Mouse (Mus musculus): ENCODE measurements around the gene Sema5a. TPM values are rescaled to one million over a fixed set of nuclear protein-coding genes. Genes with fewer than 3 reads are reported as not detected.
"Not testable (repeated sequence)": the region's sequence is repeated elsewhere in the genome, so short reads cannot be mapped to it uniquely, and the experiment has no call there.

Gene Sema5a
- 1.4 and 2.0 TPM in 2 replicates for total RNA-seq (2017)

DNA sequence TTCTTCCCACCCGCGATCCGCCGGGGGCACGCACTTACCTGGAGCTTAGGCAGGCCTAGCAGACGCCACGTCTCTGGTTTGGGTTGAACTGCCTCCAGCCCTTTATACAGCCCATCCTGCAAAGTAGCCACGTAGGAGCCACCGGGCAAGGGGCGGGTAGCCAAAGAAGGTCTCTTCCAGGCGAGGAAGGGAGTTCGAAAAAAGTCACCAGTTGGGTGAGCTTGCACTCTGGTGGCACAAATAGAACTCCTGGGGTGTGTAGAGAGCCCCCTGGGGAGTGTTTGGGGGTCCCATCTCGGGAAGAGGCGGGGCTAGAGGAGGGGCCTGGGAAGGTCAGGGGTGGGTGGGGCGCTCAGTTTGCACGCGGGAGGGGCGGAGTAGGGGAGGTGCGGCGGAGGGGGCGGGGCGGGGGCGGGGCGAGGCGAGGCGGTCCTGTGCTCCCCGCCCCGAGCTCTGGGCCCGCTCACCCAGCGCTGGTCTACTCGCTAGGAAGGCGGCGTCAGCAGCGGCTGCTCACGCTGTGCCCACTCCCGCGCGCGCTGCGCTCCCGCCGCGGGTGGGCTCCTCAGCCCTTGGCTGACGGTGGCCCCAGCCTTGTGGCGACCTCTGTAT, at the start of gene Sema5a:
TSS of gene Sema5a (plus strand) at position 467 of the 612 bp plus-strand sequence.
- peak; percentile 60 for ATAC-seq (ENCODE audit: extremely low read depth, insufficient number of reproducible peaks, low FRiP score, poor library complexity, severe bottlenecking)

DNA sequence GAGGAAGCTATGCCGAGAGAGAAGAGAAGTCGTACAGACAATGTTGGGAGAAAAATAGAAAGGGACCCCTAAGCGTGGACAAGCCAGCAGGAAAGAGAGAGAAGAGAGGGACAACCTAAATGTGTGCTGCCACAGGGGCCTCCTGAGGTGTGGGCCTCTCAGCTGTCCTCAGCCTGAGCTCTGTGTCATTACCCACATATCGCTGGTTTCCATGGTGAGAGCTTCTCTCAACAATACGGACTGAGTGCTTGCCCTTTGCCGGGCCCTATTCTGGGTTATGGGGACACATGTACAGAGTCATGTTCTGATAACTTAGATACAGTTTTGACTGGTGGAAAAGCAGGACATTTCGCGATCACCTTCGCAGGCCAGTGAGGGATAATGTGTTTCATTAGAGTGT, 46.5 kb upstream of the Sema5a start:
- ATAC-seq (ENCODE audit: extremely low read depth, insufficient number of reproducible peaks, low FRiP score, poor library complexity, severe bottlenecking), result no peak

DNA sequence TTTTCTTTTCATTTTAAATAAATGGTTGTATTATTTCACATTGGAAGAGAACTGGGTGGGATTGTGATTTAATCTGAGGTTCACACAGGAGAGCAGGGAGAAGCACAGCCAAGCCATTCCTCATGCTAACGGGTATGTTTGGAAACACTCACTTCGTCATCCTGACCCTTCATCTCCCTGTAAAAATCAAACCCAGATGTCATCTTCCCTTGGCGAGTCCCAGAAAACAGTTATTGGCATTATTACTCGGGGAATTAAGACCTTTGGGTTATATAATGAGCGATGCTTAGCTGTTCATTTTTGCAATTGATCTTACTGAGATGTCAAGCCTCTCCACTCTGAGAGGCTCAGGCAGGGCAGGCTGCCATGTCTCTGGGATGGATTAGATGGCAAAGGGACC, 46.0 kb upstream of the Sema5a start:
- ATAC-seq (ENCODE audit: extremely low read depth, insufficient number of reproducible peaks, low FRiP score, poor library complexity, severe bottlenecking), result no peak

DNA sequence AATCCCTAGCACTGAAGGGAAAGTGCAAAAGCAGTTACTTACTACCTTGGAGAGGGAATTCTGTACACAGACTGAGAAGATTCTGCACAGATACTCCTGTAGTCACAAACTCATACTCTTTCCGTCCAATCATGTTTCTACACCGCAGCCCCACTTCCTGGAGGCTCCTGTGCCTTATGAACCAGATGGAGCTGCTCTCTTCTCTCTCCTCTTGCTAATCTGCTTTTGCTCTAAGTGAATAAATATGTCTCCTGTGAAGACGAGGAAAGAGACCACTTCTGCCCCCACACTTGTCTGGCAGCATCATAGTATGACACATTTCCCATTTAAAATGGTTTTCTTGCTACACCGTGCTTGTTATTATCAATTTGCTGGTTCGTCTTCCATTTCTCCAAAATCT, 41.4 kb upstream of the Sema5a start:
- no peak for ATAC-seq (ENCODE audit: extremely low read depth, insufficient number of reproducible peaks, low FRiP score, poor library complexity, severe bottlenecking)

DNA sequence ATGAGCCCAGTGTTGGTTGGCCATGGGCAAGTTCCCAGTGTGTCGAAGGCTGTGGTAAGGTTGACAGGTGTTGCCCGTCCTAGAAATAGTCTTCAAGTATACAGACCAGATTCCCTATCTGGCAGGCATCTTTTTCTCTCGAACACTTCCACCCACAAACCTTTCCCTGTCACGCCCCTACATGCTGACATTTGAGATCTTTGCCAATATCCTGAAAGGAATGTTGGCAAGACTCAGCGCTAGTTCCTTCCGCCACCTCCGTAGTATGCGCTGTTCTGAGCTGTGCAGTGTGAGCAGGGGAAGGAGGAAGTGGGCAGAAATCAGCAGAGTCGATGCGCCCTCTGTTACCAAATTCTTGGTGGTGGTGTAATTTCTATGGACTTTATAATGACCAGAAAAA, 39.7 kb upstream of the Sema5a start:
- no peak for ATAC-seq (ENCODE audit: extremely low read depth, insufficient number of reproducible peaks, low FRiP score, poor library complexity, severe bottlenecking)

DNA sequence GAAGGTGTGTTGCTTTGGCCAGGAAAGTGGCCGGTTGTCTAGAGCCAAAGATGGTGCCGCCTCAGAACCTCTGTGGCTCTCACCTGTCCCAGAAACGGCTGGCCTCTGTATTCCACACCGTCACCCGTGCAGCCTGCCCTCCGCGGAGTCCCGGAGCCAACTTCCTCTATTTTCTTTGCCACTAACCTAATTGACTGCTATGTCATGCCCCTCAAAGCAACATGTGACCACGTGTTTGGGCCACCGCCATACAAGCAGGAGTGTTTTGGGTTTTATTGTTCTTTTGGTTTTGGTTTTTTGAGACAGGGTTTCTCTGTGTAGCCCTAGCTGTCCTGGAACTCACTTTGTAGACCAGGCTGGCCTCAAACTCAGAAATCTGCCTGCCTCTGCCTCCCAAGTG, 29.9 kb upstream of the Sema5a start:
- ATAC-seq (ENCODE audit: extremely low read depth, insufficient number of reproducible peaks, low FRiP score, poor library complexity, severe bottlenecking), result peak; percentile 73; the same call in 1 of the 2 replicates

DNA sequence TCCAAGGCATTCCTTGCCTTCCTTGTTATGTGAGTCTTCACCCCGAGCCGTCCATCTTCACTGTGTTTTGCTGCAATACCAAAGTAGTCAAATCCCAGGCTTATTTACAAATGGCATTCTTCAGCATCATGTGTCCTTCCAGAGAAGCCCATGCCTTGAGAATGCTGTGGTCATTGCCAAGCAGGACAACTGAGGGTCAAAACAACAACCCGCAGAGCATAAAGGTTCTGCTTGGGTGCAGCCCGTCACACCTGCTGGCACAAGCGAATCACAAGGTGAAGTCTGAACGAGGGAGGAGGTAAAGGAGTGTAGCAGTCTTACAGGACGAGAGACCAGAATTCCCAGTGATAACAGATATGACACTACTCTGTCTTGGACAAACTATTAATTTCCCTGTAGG, 21.6 kb upstream of the Sema5a start:
- ATAC-seq (ENCODE audit: extremely low read depth, insufficient number of reproducible peaks, low FRiP score, poor library complexity, severe bottlenecking), result no peak

DNA sequence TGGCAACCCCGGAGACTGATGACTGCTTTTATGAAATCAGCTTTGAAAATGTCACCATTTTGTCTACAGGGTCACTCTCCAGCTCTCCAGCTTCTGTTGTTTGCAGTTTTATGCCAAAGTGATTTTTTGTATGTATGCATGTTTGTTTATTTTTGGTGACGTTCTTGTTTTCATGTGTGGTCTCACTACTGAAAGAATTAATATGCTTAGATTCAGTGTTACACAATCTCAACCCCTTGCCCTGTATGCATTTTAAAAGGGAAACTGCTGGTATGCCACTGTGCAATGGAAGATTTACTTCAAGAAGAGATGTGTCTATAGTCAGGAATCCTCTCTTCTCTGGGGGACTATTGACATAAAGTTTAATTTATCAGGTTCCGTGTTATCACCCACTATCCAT, 19.2 kb upstream of the Sema5a start:
- no peak for ATAC-seq (ENCODE audit: extremely low read depth, insufficient number of reproducible peaks, low FRiP score, poor library complexity, severe bottlenecking)

DNA sequence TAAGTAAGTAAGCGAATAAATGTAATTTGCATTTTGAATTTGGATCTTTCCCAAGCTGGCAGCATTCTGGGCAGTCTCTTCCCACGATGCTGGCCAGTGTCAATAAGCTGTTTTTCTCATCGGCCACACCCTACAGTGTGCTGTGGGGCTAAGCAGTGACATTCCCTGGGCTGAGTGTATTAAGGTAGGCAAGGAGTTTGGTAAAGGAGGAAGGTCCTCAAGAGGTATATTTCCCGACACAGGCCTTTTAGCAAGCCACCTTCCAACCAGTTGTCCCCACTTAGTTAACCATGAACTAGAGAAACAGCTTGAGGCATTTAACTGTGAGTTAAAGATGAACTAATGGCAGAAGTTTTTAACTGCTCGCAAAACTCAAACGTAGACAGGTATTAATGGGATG, 18.2 kb upstream of the Sema5a start:
- ATAC-seq (ENCODE audit: extremely low read depth, insufficient number of reproducible peaks, low FRiP score, poor library complexity, severe bottlenecking), result no peak

DNA sequence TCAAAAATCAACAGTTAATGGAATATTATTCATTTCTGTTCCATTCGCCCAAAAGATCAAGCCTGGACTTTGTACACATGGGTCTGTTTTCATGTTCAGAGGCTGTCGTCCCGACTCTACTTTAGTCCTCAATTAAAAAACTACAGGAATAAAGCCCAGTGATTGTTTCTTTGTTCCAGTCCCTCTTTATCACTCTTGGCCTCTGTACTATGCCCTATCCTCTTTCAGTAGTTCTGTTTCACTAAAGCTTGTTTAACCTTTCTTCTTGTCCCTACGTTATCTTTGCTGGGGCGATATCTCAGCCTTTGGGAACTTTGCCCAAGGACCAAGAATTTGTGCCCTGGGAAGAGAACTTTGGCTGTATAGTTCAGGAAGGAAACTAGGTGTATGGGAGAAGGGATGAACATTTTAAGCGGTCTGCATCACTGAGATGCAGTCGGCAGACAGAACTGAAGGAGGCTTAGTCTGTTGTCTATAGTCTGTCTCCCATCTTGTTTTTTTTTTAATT, 17.7 kb upstream of the Sema5a start:
- ATAC-seq (ENCODE audit: extremely low read depth, insufficient number of reproducible peaks, low FRiP score, poor library complexity, severe bottlenecking), result no peak

DNA sequence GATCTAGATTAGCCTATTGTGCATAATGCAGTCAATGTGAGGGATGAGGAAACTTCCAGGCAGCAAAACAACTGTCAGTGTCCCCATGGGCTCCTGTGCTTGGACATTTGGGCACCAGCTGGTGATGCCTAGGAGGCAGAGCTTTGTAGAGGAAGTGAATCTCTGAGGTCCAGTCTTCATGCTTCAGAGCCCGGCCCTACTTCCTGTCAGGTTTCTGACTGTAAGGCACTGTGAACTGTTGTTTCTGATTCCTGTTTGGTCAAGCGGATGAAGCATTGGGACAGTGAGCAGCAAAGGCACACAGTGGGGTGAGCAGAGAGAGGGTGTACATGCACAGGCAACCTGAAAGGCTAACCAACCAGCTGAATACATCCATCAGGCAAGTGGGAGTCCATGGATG, 14.5 kb upstream of the Sema5a start:
- ATAC-seq (ENCODE audit: extremely low read depth, insufficient number of reproducible peaks, low FRiP score, poor library complexity, severe bottlenecking), result peak; percentile 78

DNA sequence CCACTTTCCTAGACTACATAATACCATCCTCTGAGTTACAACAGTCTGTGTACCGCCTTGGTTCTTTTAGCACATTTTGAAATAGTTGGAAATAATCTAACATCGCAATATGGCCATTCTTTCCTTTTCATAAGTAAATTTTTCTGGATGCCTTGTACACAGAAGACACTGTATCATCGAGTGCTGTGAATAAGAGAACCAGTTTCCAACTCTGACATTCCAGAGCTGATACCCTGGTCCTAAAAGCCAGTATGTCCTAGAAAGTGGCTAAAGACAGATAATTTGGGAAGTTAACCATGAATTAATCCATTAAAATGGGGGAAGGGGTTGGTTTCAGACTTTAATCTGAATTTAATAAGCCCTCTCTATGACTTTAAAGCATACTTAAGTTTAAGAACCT, 12.4 kb upstream of the Sema5a start:
- ATAC-seq (ENCODE audit: extremely low read depth, insufficient number of reproducible peaks, low FRiP score, poor library complexity, severe bottlenecking), result no peak

DNA sequence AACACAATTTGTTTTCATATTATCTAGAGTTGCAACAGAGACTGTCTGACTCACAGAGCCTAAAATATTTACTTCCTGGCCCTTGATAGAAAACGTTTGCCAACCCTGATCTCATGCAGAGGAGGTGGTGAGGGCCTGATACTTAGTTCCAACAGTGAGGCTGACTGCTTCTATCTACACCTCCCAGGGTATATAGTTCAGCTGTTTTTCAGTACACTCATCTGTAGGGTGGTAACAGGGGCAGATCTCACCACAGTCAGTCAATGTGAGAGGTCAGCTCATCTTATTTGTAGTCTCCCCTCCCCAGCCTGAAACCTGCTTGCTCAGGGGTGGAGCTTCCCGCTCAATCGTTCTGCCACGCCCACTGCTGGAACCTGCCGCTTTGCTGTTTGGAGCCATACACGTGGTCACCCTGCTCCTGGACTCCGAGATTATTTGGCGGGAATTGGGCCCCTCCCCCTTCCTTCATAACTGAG, 11.9 kb upstream of the Sema5a start:
- not testable (repeated sequence) for ATAC-seq (ENCODE audit: extremely low read depth, insufficient number of reproducible peaks, low FRiP score, poor library complexity, severe bottlenecking)

DNA sequence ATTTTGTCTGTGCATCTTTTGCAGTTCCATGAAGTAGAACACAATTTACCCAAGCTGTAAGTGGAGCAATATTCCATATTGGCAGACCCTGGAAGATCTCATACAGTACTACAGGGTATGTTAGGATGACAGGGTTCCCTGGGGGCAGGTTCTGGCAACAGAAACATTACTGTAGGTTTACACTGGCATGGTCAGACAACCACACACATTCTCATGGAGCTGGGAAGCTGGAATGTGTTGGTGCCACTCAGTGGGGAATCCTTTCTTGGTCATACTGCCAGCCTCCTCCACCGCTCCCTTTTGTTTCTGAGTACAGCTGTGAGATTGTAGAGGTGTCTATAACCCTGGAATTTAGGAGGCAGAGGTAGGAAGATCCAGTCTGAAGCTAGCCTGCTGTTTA, 11.2 kb upstream of the Sema5a start:
- ATAC-seq (ENCODE audit: extremely low read depth, insufficient number of reproducible peaks, low FRiP score, poor library complexity, severe bottlenecking), result no peak

DNA sequence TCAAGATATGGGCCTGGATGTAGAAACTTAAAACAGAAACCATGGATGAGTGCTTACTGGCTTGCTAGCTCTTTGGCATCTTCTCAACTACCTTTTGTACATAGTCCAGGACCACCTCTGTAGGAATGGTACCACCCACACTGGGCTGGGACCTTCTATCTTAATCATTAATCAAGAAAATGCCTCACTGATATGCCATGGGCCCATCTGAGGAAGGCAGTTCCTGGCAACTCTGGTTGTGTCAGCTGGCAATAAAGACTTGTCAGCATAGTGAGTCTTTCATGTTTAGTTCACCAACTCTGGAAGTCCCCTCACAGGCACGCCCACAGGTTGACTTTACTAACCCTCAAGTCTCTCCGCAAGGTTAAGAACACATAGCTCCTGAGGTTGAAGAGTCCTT, 5.5 kb upstream of the Sema5a start:
- ATAC-seq (ENCODE audit: extremely low read depth, insufficient number of reproducible peaks, low FRiP score, poor library complexity, severe bottlenecking), result no peak

DNA sequence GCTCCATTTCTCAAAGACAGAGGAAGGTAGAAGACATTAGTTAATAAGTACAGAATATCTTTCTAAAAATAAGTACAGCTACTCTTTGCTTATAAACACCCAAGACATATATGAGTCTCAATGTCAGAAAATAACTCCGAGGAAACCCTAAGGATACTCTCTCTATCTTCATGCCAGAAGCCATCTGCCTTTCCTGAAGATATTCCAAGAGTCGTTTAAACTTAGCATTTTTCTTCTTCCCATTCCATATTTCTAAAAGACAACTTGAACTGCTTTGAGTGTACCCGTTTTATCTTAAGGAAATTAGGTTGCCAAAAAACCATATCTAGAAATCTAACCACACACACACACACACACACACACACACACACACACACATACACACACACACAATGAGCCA, 4.5 kb upstream of the Sema5a start:
- ATAC-seq (ENCODE audit: extremely low read depth, insufficient number of reproducible peaks, low FRiP score, poor library complexity, severe bottlenecking), result no peak

DNA sequence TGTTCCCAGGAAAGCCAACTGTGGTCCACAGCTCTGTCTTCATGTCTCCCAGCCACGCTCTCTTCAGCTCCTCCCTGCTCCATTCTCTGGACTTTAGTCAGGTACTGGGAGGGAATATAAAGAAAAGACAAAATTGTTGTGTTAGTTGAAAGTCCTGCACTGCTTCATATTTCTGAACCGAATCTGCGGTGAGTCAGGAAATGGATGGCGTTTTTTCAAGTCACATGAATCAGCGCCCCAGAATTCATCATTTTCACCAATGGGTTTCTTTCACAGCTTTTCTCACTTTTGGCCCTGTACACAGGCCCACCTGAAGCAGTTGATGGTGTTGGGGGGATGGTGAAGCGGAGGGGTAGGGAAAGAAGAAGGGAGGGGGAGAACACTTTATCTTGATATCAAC, 2.9 kb upstream of the Sema5a start:
- ATAC-seq (ENCODE audit: extremely low read depth, insufficient number of reproducible peaks, low FRiP score, poor library complexity, severe bottlenecking), result no peak

DNA sequence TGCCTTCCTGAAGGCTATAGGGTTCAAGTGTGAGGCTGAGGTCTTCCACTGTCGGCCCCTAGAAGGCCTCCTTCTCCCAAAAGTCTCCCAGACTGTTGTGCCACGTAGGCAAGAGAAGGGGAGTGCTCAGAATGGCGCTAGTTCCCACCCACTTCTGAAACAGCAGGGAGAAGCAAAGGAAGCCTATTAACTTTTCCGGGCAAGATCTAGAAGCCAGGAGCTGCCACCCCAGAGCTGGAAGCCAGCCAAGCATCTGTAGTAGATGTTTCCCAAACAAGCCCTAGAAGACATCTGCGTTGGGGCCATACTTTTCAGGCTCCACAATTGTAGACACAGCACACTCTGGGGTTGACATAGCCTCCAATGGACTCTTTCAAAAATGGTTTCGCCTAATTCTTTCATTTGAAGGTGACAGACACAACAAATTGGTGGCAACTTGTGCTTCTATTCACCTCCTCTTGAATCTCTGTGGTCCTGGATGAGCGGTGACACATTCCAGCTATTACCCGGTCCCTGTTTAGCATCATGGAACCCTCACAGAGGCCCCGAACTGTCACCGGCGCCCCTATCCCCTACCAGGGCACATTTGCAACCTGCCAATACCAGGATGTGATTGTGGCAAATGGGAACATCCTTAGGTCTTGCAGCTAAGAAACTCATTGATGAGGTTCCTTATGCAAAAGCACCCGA, 1.4 kb upstream of the Sema5a start:
- no peak for ATAC-seq (ENCODE audit: extremely low read depth, insufficient number of reproducible peaks, low FRiP score, poor library complexity, severe bottlenecking)

DNA sequence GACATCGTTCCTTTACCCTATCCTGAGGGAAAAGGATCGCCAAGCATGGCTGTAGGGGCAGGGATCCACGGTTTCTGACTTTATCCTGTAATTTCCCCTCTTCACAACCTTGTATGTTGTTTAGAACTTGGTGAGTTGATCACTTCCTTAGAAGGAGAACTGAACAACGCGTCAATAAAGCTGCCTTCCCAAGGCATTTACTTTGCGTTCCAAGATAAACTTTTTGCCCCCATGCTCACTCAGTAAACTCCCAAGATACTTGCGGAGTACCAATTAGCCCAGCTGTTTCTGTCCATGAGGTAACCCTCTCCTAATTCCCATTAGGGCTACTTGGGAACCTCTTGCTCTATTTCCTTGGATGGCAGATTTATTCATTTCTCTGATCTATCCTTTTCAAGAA, 786 bp upstream of the Sema5a start:
- ATAC-seq (ENCODE audit: extremely low read depth, insufficient number of reproducible peaks, low FRiP score, poor library complexity, severe bottlenecking), result no peak

DNA sequence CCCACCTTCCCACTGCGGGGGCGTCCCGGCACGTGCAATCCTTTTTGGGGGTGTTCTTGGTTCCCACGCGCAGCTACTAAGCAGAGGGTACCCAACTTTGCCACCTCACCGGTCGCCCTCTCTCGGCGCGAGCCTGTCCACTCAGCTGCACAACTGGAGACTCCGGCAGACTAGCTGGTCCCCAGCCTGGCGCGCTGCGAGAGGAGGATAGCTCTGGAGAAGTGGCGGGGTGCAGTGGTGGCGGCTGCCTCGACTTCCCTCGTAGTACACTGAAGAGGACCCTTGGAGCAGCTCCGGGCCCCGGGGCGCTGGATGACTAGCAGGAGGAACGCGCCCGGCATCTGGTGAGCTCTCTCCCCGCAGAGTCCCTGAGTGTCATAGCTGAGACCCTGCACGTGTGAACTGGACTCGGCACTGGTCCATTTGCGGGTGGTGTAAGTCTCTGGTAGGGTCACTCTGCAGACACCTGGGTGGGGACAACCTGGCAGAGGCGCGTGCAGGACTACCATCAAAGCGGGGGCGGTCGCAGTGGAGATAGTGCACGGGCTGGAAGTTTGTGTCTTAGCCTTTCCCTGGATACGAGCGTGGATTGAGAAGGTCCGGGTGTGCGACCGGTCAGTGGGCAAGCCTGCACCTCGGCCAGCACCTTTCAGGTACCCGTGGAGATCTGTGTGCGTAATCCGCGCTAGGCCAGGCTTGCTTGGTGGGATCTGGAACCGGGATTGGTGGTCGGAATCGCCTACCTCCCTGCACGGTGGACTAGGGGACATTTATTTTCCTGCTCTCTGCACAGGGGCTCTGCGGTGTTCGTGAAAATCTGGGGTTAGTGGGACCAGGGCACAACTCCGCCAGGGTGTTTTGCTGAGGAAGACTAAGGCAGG, 586 bp downstream of the Sema5a start:
- ATAC-seq (ENCODE audit: extremely low read depth, insufficient number of reproducible peaks, low FRiP score, poor library complexity, severe bottlenecking), result no peak
